Mouse (Mus musculus): ENCODE results near the gene Ica1l.
"Not testable (repeated sequence)": the region's sequence is repeated elsewhere in the genome, so short reads cannot be mapped to it uniquely, and the experiment has no call there.

The Ica1l gene

GRCm38 (mm10) chr1:60042796-60043469 lies at the start of gene Ica1l:
Gene Ica1l, minus strand, starts transcription at chr1:60043184.
- peak; percentile 15 for DNase-seq (ENCODE audit: low read depth, low spot score)
- Histone ChIP-seq H3K27me3 (ENCODE audit: control insufficient read depth, insufficient read depth, low read length, poor library complexity, severe bottlenecking) (no peaks in the 10 kb centered on the region; the same call in 1 of the 2 replicates), H3K36me3 (ENCODE audit: control insufficient read depth, insufficient read depth, low read length, poor library complexity, severe bottlenecking) (no peaks in the 10 kb centered on the region)

- no peak for DNase-seq (ENCODE audit: low read depth, low spot score)
- Histone ChIP-seq H3K27me3 (ENCODE audit: control insufficient read depth, insufficient read depth, low read length, poor library complexity, severe bottlenecking) (no peaks in the 10 kb centered on the region), H3K36me3 (ENCODE audit: control insufficient read depth, insufficient read depth, low read length, poor library complexity, severe bottlenecking) (peaks cover 6% of the 10 kb centered on the region; the same call in 1 of the 2 replicates)
Measured at GRCm38 (mm10) chr1:60076411-60076810, 33.4 kb upstream of the Ica1l start.

- peaks cover 6% of the 10 kb centered on the region; the same call in 1 of the 2 replicates for H3K36me3 ChIP-seq (ENCODE audit: control insufficient read depth, insufficient read depth, low read length, poor library complexity, severe bottlenecking)
- DNase-seq (ENCODE audit: low read depth, low spot score): no peak
- H3K27me3 ChIP-seq (ENCODE audit: control insufficient read depth, insufficient read depth, low read length, poor library complexity, severe bottlenecking): no peaks in the 10 kb centered on the region
Measured at GRCm38 (mm10) chr1:60075590-60075989, 32.6 kb upstream of the Ica1l start.

- DNase-seq (ENCODE audit: low read depth, low spot score): no peak
- no peaks in the 10 kb centered on the region for H3K27me3 ChIP-seq (ENCODE audit: control insufficient read depth, insufficient read depth, low read length, poor library complexity, severe bottlenecking)
- H3K36me3 ChIP-seq (ENCODE audit: control insufficient read depth, insufficient read depth, low read length, poor library complexity, severe bottlenecking): peaks cover 2% of the 10 kb centered on the region; the same call in 1 of the 2 replicates
Measured at GRCm38 (mm10) chr1:60074935-60075334, 32.0 kb upstream of the Ica1l start.

- H3K36me3 ChIP-seq (ENCODE audit: control insufficient read depth, insufficient read depth, low read length, poor library complexity, severe bottlenecking); H3K27me3 ChIP-seq (ENCODE audit: control insufficient read depth, insufficient read depth, low read length, poor library complexity, severe bottlenecking): not testable (repeated sequence)
- DNase-seq (ENCODE audit: low read depth, low spot score): peak; percentile 75
Measured at GRCm38 (mm10) chr1:60070725-60071124, 27.7 kb upstream of the Ica1l start.

- no peaks in the 10 kb centered on the region for H3K36me3 ChIP-seq (ENCODE audit: control insufficient read depth, insufficient read depth, low read length, poor library complexity, severe bottlenecking)
- no peak for DNase-seq (ENCODE audit: low read depth, low spot score)
- H3K27me3 ChIP-seq (ENCODE audit: control insufficient read depth, insufficient read depth, low read length, poor library complexity, severe bottlenecking): no peaks in the 10 kb centered on the region
Measured at GRCm38 (mm10) chr1:60056310-60056709, 13.3 kb upstream of the Ica1l start.

- no peaks in the 10 kb centered on the region for H3K27me3 ChIP-seq (ENCODE audit: control insufficient read depth, insufficient read depth, low read length, poor library complexity, severe bottlenecking)
- no peaks in the 10 kb centered on the region for H3K36me3 ChIP-seq (ENCODE audit: control insufficient read depth, insufficient read depth, low read length, poor library complexity, severe bottlenecking)
- DNase-seq (ENCODE audit: low read depth, low spot score): peak; percentile 18
Measured at GRCm38 (mm10) chr1:60054659-60055058, 11.7 kb upstream of the Ica1l start.

- DNase-seq (ENCODE audit: low read depth, low spot score); H3K36me3 ChIP-seq (ENCODE audit: control insufficient read depth, insufficient read depth, low read length, poor library complexity, severe bottlenecking); H3K27me3 ChIP-seq (ENCODE audit: control insufficient read depth, insufficient read depth, low read length, poor library complexity, severe bottlenecking): not testable (repeated sequence)
Measured at GRCm38 (mm10) chr1:60047481-60047880, 4.5 kb upstream of the Ica1l start.

GRCm38 (mm10) chr1:60044595-60044994 lies 1.6 kb upstream of the Ica1l start:
- DNase-seq (ENCODE audit: low read depth, low spot score): no peak
- Histone ChIP-seq H3K27me3 (ENCODE audit: control insufficient read depth, insufficient read depth, low read length, poor library complexity, severe bottlenecking) (no peaks in the 10 kb centered on the region; the same call in 1 of the 2 replicates), H3K36me3 (ENCODE audit: control insufficient read depth, insufficient read depth, low read length, poor library complexity, severe bottlenecking) (no peaks in the 10 kb centered on the region)

GRCm38 (mm10) chr1:60042398-60042795 lies 587 bp downstream of the Ica1l start:
- H3K36me3 ChIP-seq (ENCODE audit: control insufficient read depth, insufficient read depth, low read length, poor library complexity, severe bottlenecking): no peaks in the 10 kb centered on the region
- H3K27me3 ChIP-seq (ENCODE audit: control insufficient read depth, insufficient read depth, low read length, poor library complexity, severe bottlenecking): no peaks in the 10 kb centered on the region; the same call in 1 of the 2 replicates
- DNase-seq (ENCODE audit: low read depth, low spot score): no peak

GRCm38 (mm10) chr1:60035044-60035443 lies 7.9 kb downstream of the Ica1l start:
- Histone ChIP-seq H3K36me3 (ENCODE audit: control insufficient read depth, insufficient read depth, low read length, poor library complexity, severe bottlenecking) (no peaks in the 10 kb centered on the region), H3K27me3 (ENCODE audit: control insufficient read depth, insufficient read depth, low read length, poor library complexity, severe bottlenecking) (no peaks in the 10 kb centered on the region)
- no peak for DNase-seq (ENCODE audit: low read depth, low spot score)

- DNase-seq (ENCODE audit: low read depth, low spot score): peak; percentile 18
Measured at GRCm38 (mm10) chr1:60017031-60017469, 25.9 kb downstream of the Ica1l start.

GRCm38 (mm10) chr1:60016136-60016611 lies 26.8 kb downstream of the Ica1l start:
- peak; percentile 39 for DNase-seq (ENCODE audit: low read depth, low spot score)
- H3K36me3 ChIP-seq (ENCODE audit: control insufficient read depth, insufficient read depth, low read length, poor library complexity, severe bottlenecking): no peaks in the 10 kb centered on the region
- H3K27me3 ChIP-seq (ENCODE audit: control insufficient read depth, insufficient read depth, low read length, poor library complexity, severe bottlenecking): no peaks in the 10 kb centered on the region

More at GRCm38 (mm10) chr1:60017031-60017469, 25.9 kb downstream of the Ica1l start:
- Histone ChIP-seq H3K36me3 (ENCODE audit: control insufficient read depth, insufficient read depth, low read length, poor library complexity, severe bottlenecking) (no peaks in the 10 kb centered on the region), H3K27me3 (ENCODE audit: control insufficient read depth, insufficient read depth, low read length, poor library complexity, severe bottlenecking) (no peaks in the 10 kb centered on the region)

- DNase-seq (ENCODE audit: low read depth, low spot score): no peak
Measured at GRCm38 (mm10) chr1:60015511-60015910, 27.5 kb downstream of the Ica1l start.

GRCm38 (mm10) chr1:60013779-60014178 lies 29.2 kb downstream of the Ica1l start:
- no peak for DNase-seq (ENCODE audit: low read depth, low spot score)
- Histone ChIP-seq H3K36me3 (ENCODE audit: control insufficient read depth, insufficient read depth, low read length, poor library complexity, severe bottlenecking) (no peaks in the 10 kb centered on the region), H3K27me3 (ENCODE audit: control insufficient read depth, insufficient read depth, low read length, poor library complexity, severe bottlenecking) (no peaks in the 10 kb centered on the region)

More at GRCm38 (mm10) chr1:60015511-60015910, 27.5 kb downstream of the Ica1l start:
- H3K36me3 ChIP-seq (ENCODE audit: control insufficient read depth, insufficient read depth, low read length, poor library complexity, severe bottlenecking): no peaks in the 10 kb centered on the region
- H3K27me3 ChIP-seq (ENCODE audit: control insufficient read depth, insufficient read depth, low read length, poor library complexity, severe bottlenecking): no peaks in the 10 kb centered on the region

All from splenic B cell, adult 2 months (primary cell).